In genomic region chr17:25879261-25879660, GRCm38 (mm10) we compare ENCODE assay signal across 10 mouse cellular contexts. TPM values are rescaled to one million over a fixed set of nuclear protein-coding genes. Genes with fewer than 3 reads are reported as not detected.
DNase-seq lines count a peak whose midpoint lies in the region; ATAC-seq and TF ChIP-seq lines count a peak whose summit lies in the region.
"Had no signal": no experiment of that assay in that cellular context is flagged by ENCODE, and none has a peak within 500 bp of the region (broad histone marks: within the 10 kb centered on the region; RNA-seq: fewer than 3 reads in every experiment).

No protein-coding gene starts in this region.

- no peaks in the 10 kb centered on the region for H3K27me3 ChIP-seq in hindbrain, embryonic 11.5 days (ENCODE audit: control insufficient read depth, insufficient read depth, low read length)
- H3K27me3 ChIP-seq in hindbrain, embryonic 13.5 days, result no peaks in the 10 kb centered on the region
- no peaks in the 10 kb centered on the region for H3K27me3 ChIP-seq in G1E (ENCODE audit: insufficient read depth, low read length)
- no peaks in the 10 kb centered on the region for H3K27me3 ChIP-seq in kidney, postnatal 0 days (ENCODE audit: insufficient read depth, low read length)
- no peaks in the 10 kb centered on the region for H3K27me3 ChIP-seq in stomach, postnatal 0 days (ENCODE audit: control insufficient read depth, insufficient read depth, low read length)
- H3K27me3 ChIP-seq: heart, embryonic 15.5 days; lung, embryonic 15.5 days had no signal

- no peaks in the 10 kb centered on the region for H3K9me3 ChIP-seq in hindbrain, embryonic 11.5 days (ENCODE audit: control insufficient read depth, low read length)
- H3K9me3 ChIP-seq in hindbrain, embryonic 13.5 days, result no peaks in the 10 kb centered on the region
- no peaks in the 10 kb centered on the region for H3K9me3 ChIP-seq in G1E (replicated peaks)
- H3K9me3 ChIP-seq in kidney, postnatal 0 days (replicated peaks; ENCODE audit: low read length), result no peaks in the 10 kb centered on the region
- no peaks in the 10 kb centered on the region for H3K9me3 ChIP-seq in stomach, postnatal 0 days (ENCODE audit: control insufficient read depth, low read length)
- H3K9me3 ChIP-seq: heart, embryonic 15.5 days; lung, embryonic 15.5 days had no signal

- H3K4me3 ChIP-seq in hindbrain, embryonic 11.5 days (ENCODE audit: low read depth, low read length), result no peak overlapping the region
- no peak overlapping the region for H3K4me3 ChIP-seq in hindbrain, embryonic 13.5 days
- no peak overlapping the region for H3K4me3 ChIP-seq in G1E (ENCODE audit: low read depth, low read length)
- no peak overlapping the region for H3K4me3 ChIP-seq in kidney, postnatal 0 days (replicated peaks; ENCODE audit: low read depth, low read length)
- H3K4me3 ChIP-seq in stomach, postnatal 0 days (ENCODE audit: low read depth, low read length), result no peak overlapping the region
- H3K4me3 ChIP-seq: heart, embryonic 15.5 days; lung, embryonic 15.5 days had no signal

- H3K4me2 ChIP-seq in hindbrain, embryonic 11.5 days (replicated peaks; ENCODE audit: low read depth, low read length), result no peak overlapping the region
- no peak overlapping the region for H3K4me2 ChIP-seq in hindbrain, embryonic 13.5 days
- H3K4me2 ChIP-seq in kidney, postnatal 0 days (ENCODE audit: low read length), result no peak overlapping the region
- no peak overlapping the region for H3K4me2 ChIP-seq in stomach, postnatal 0 days (replicated peaks; ENCODE audit: low read depth)
- H3K4me2 ChIP-seq: heart, embryonic 15.5 days; lung, embryonic 15.5 days had no signal

- peak; percentile 56 for DNase-seq in hindbrain, embryonic 11.5 days (ENCODE audit: low spot score)
- DNase-seq in 3T3-L1 (ENCODE audit: low read depth, low spot score), result peak; percentile 50
- DNase-seq in G1E (ENCODE audit: low spot score), result no peak
- DNase-seq in kidney, postnatal 0 days (ENCODE audit: low spot score), result peak; percentile 31
- DNase-seq in stomach, postnatal 0 days (ENCODE audit: low spot score), result peak; percentile 62
- no peak for DNase-seq in heart, adult 8-10 months (ENCODE audit: low spot score)

- ATAC-seq in hindbrain, embryonic 11.5 days (ENCODE audit: low FRiP score), result no peak
- no peak for ATAC-seq in hindbrain, embryonic 13.5 days (ENCODE audit: low FRiP score)
- no peak for ATAC-seq in G1E (ENCODE audit: extremely low read depth, insufficient number of reproducible peaks, low FRiP score, poor library complexity, severe bottlenecking)
- ATAC-seq in kidney, postnatal 0 days (replicated peaks; ENCODE audit: low FRiP score, low read depth), result no peak
- ATAC-seq in stomach, postnatal 0 days (ENCODE audit: low FRiP score, low TSS enrichment), result no peak
- ATAC-seq in megakaryocyte, adult 5-6 weeks (ENCODE audit: poor library complexity, severe bottlenecking), result no peak

- WGBS in hindbrain, embryonic 11.5 days, result 44% methylated on average over 4 of the region's 4 CpGs
- 39% methylated on average over 4 of the region's 4 CpGs for WGBS in hindbrain, embryonic 13.5 days
- WGBS in kidney, postnatal 0 days, result 56% methylated on average over 4 of the region's 4 CpGs
- 62% methylated on average over 4 of the region's 4 CpGs for WGBS in stomach, postnatal 0 days

- H3K27ac ChIP-seq in hindbrain, embryonic 11.5 days (ENCODE audit: low read depth, low read length), result no peak overlapping the region
- no peak overlapping the region for H3K27ac ChIP-seq in hindbrain, embryonic 13.5 days
- H3K27ac ChIP-seq in kidney, postnatal 0 days, result no peak overlapping the region
- no peak overlapping the region for H3K27ac ChIP-seq in stomach, postnatal 0 days (replicated peaks)
- H3K27ac ChIP-seq: heart, embryonic 15.5 days; lung, embryonic 15.5 days had no signal

- no peak overlapping the region for H3K9ac ChIP-seq in hindbrain, embryonic 11.5 days (ENCODE audit: low read depth, low read length)
- H3K9ac ChIP-seq in hindbrain, embryonic 13.5 days, result no peak overlapping the region
- H3K9ac ChIP-seq in kidney, postnatal 0 days (ENCODE audit: low read depth, low read length), result no peak overlapping the region
- H3K9ac ChIP-seq in stomach, postnatal 0 days (ENCODE audit: low read length), result no peak overlapping the region
- H3K9ac ChIP-seq: heart, embryonic 15.5 days; lung, embryonic 15.5 days had no signal

- no peaks in the 10 kb centered on the region for H3K36me3 ChIP-seq in hindbrain, embryonic 11.5 days (ENCODE audit: control insufficient read depth, insufficient read depth, low read length)
- peaks cover 44% of the 10 kb centered on the region for H3K36me3 ChIP-seq in hindbrain, embryonic 13.5 days
- peaks cover 78% of the 10 kb centered on the region for H3K36me3 ChIP-seq in G1E (replicated peaks)
- 0 out of 2 replicates have a peak, but pooled peaks cover 21% of the 10 kb centered on the region for H3K36me3 ChIP-seq in kidney, postnatal 0 days (ENCODE audit: insufficient read depth, low read length)
- peaks cover 12% of the 10 kb centered on the region; the same call in 1 of the 2 replicates for H3K36me3 ChIP-seq in stomach, postnatal 0 days (ENCODE audit: control insufficient read depth, insufficient read depth, low read length)

- H3K4me1 ChIP-seq in hindbrain, embryonic 11.5 days (replicated peaks; ENCODE audit: control insufficient read depth, insufficient read depth, low read length), result peaks cover 21% of the 10 kb centered on the region
- H3K4me1 ChIP-seq in hindbrain, embryonic 13.5 days (replicated peaks), result peaks cover 44% of the 10 kb centered on the region
- H3K4me1 ChIP-seq in G1E (ENCODE audit: insufficient read depth, low read depth, low read length), result peaks cover 27% of the 10 kb centered on the region
- peaks cover 17% of the 10 kb centered on the region for H3K4me1 ChIP-seq in kidney, postnatal 0 days (replicated peaks; ENCODE audit: insufficient read depth, low read length)
- peaks cover 4% of the 10 kb centered on the region; the same call in 1 of the 2 replicates for H3K4me1 ChIP-seq in stomach, postnatal 0 days (replicated peaks; ENCODE audit: control insufficient read depth, insufficient read depth)

- TF ChIP-seq CTCF in G1E (IDR thresholded peaks at IDR 0.05; ENCODE audit: low read depth, low read length), result peak; percentile 21; the same call in 1 of the 2 replicates
- TF ChIP-seq CTCF in kidney, postnatal 0 days (IDR thresholded peaks at IDR 0.05; ENCODE audit: low read depth), result peak; percentile 62
- peak; percentile 74 for TF ChIP-seq CTCF in stomach, postnatal 0 days (IDR thresholded peaks at IDR 0.05; ENCODE audit: low read depth)

- TF ChIP-seq EP300 in stomach, postnatal 0 days (optimal IDR thresholded peaks at IDR 0.05), result no peak

RNA-seq across cellular contexts. Expression of gene Wfikkn1, which starts 1.4 kb away (rescaled TPM):
- polyA plus RNA-seq in hindbrain, embryonic 11.5 days (2014; fragmentation: Nextera tagmentation; extraction: Ambion mirVana), result 0.71 and 1.3 TPM in 2 replicates
- polyA plus RNA-seq in hindbrain, embryonic 13.5 days (2015; fragmentation: Nextera tagmentation; extraction: Ambion mirVana), result 0.45 and 0.63 TPM in 2 replicates
- total RNA-seq in G1E (2014; fragmentation: Nextera tagmentation) (1.1 and 1.4 TPM in 2 replicates), G1E (2017) (0.55 and 0.58 TPM in 2 replicates)
- 0.51 and 0.57 TPM in 2 replicates for polyA plus RNA-seq in G1E (2012)
- polyA plus RNA-seq in kidney, postnatal 0 days (2015; fragmentation: Nextera tagmentation; extraction: Ambion mirVana), result 0.38 and 0.51 TPM in 2 replicates
- polyA plus RNA-seq in stomach, postnatal 0 days (2015; fragmentation: Nextera tagmentation; extraction: Ambion mirVana), result 0.35 and 0.38 TPM in 2 replicates
- 1.0 and 1.6 TPM in 2 replicates for total RNA-seq in megakaryocyte, adult 5-6 weeks (2015)
- 0.04 and 0.15 TPM in 2 replicates for total RNA-seq in megakaryocyte, adult 5-6 weeks (2017)
- total RNA-seq in heart, adult 8-10 months (2022), result under 1 TPM; 0.44 to 0.57 (median 0.51) TPM

RNA-seq across cellular contexts. Expression of gene Mettl26, which starts 4.4 kb away (rescaled TPM):
- 53.2 and 56.6 TPM in 2 replicates for polyA plus RNA-seq in hindbrain, embryonic 11.5 days (2014; fragmentation: Nextera tagmentation; extraction: Ambion mirVana)
- polyA plus RNA-seq in hindbrain, embryonic 13.5 days (2015; fragmentation: Nextera tagmentation; extraction: Ambion mirVana), result 63.0 and 65.7 TPM in 2 replicates
- 13.9 and 19.0 TPM in 2 replicates for total RNA-seq in G1E (2014; fragmentation: Nextera tagmentation)
- 12.4 and 16.7 TPM in 2 replicates for total RNA-seq in G1E (2017)
- polyA plus RNA-seq in G1E (2012), result 30.2 and 34.4 TPM in 2 replicates
- polyA plus RNA-seq in kidney, postnatal 0 days (2015; fragmentation: Nextera tagmentation; extraction: Ambion mirVana), result 106 and 119 TPM in 2 replicates
- 52.9 and 54.1 TPM in 2 replicates for polyA plus RNA-seq in stomach, postnatal 0 days (2015; fragmentation: Nextera tagmentation; extraction: Ambion mirVana)
- total RNA-seq in megakaryocyte, adult 5-6 weeks (2015), result 18.9 and 20.3 TPM in 2 replicates
- 3.7 and 6.0 TPM in 2 replicates for total RNA-seq in megakaryocyte, adult 5-6 weeks (2017)
- total RNA-seq in heart, adult 8-10 months (2022), result 10 to 100 TPM; 13.6 to 16.8 (median 14.5) TPM

RNA-seq across cellular contexts. Expression of gene Mcrip2, which starts 10.7 kb away (rescaled TPM):
- polyA plus RNA-seq in hindbrain, embryonic 11.5 days (2014; fragmentation: Nextera tagmentation; extraction: Ambion mirVana), result 7.0 and 8.3 TPM in 2 replicates
- polyA plus RNA-seq in hindbrain, embryonic 13.5 days (2015; fragmentation: Nextera tagmentation; extraction: Ambion mirVana), result 11.4 and 11.7 TPM in 2 replicates
- total RNA-seq in G1E (2014; fragmentation: Nextera tagmentation) (8.2 and 8.7 TPM in 2 replicates), G1E (2017) (4.4 and 9.4 TPM in 2 replicates)
- 77.6 and 103 TPM in 2 replicates for polyA plus RNA-seq in G1E (2012)
- polyA plus RNA-seq in kidney, postnatal 0 days (2015; fragmentation: Nextera tagmentation; extraction: Ambion mirVana), result 128 and 138 TPM in 2 replicates
- polyA plus RNA-seq in stomach, postnatal 0 days (2015; fragmentation: Nextera tagmentation; extraction: Ambion mirVana), result 52.4 and 59.9 TPM in 2 replicates
- total RNA-seq in megakaryocyte, adult 5-6 weeks (2015), result 1.8 and 3.5 TPM in 2 replicates
- 3.1 and 4.1 TPM in 2 replicates for total RNA-seq in megakaryocyte, adult 5-6 weeks (2017)
- total RNA-seq in heart, adult 8-10 months (2022), result 100 to 1,000 TPM; 211 to 282 (median 267) TPM

RNA-seq across cellular contexts. Expression of gene Wdr90, which starts 18.0 kb away (rescaled TPM):
- 13.4 and 14.3 TPM in 2 replicates for polyA plus RNA-seq in hindbrain, embryonic 11.5 days (2014; fragmentation: Nextera tagmentation; extraction: Ambion mirVana)
- 19.4 and 19.8 TPM in 2 replicates for polyA plus RNA-seq in hindbrain, embryonic 13.5 days (2015; fragmentation: Nextera tagmentation; extraction: Ambion mirVana)
- total RNA-seq in G1E (2014; fragmentation: Nextera tagmentation) (14.6 and 42.2 TPM in 2 replicates), G1E (2017) (11.8 and 14.2 TPM in 2 replicates)
- 9.0 and 17.0 TPM in 2 replicates for polyA plus RNA-seq in G1E (2012)
- 10.6 and 10.7 TPM in 2 replicates for polyA plus RNA-seq in kidney, postnatal 0 days (2015; fragmentation: Nextera tagmentation; extraction: Ambion mirVana)
- polyA plus RNA-seq in stomach, postnatal 0 days (2015; fragmentation: Nextera tagmentation; extraction: Ambion mirVana), result 4.1 and 4.2 TPM in 2 replicates
- total RNA-seq in megakaryocyte, adult 5-6 weeks (2015), result 17.3 and 19.3 TPM in 2 replicates
- total RNA-seq in megakaryocyte, adult 5-6 weeks (2017), result 7.8 and 9.5 TPM in 2 replicates
- 1 to 10 TPM; 1.4 to 2.1 (median 1.6) TPM for total RNA-seq in heart, adult 8-10 months (2022)

RNA-seq across cellular contexts. Expression of gene Rhot2, which starts 34.6 kb away (rescaled TPM):
- 7.9 and 9.3 TPM in 2 replicates for polyA plus RNA-seq in hindbrain, embryonic 11.5 days (2014; fragmentation: Nextera tagmentation; extraction: Ambion mirVana)
- polyA plus RNA-seq in hindbrain, embryonic 13.5 days (2015; fragmentation: Nextera tagmentation; extraction: Ambion mirVana), result 14.5 and 15.9 TPM in 2 replicates
- total RNA-seq in G1E (2014; fragmentation: Nextera tagmentation) (31.2 and 41.2 TPM in 2 replicates), G1E (2017) (17.7 and 20.0 TPM in 2 replicates)
- polyA plus RNA-seq in G1E (2012), result 142 and 151 TPM in 2 replicates
- 21.1 and 22.4 TPM in 2 replicates for polyA plus RNA-seq in kidney, postnatal 0 days (2015; fragmentation: Nextera tagmentation; extraction: Ambion mirVana)
- 10.7 and 13.2 TPM in 2 replicates for polyA plus RNA-seq in stomach, postnatal 0 days (2015; fragmentation: Nextera tagmentation; extraction: Ambion mirVana)
- total RNA-seq in megakaryocyte, adult 5-6 weeks (2015), result 14.0 and 15.6 TPM in 2 replicates
- 13.9 and 30.4 TPM in 2 replicates for total RNA-seq in megakaryocyte, adult 5-6 weeks (2017)
- 100 to 1,000 TPM; 128 to 153 (median 135) TPM for total RNA-seq in heart, adult 8-10 months (2022)

Comparison
In these comparisons a context has a peak if more than half of its experiments do, and no peak if none do; other contexts are left out.
1. DNase-seq: peak in hindbrain, embryonic 11.5 days (single experiment), 3T3-L1 (single experiment), kidney, postnatal 0 days (single experiment) and stomach, postnatal 0 days (single experiment); none in G1E (single experiment) and heart, adult 8-10 months (single experiment).
2. CTCF ChIP-seq: peak in every context shown above with its lines; median percentile 74 in stomach, postnatal 0 days; 62 in kidney, postnatal 0 days; 21 in G1E.